Mouse (Mus musculus) fat pad, adult 2 months (tissue): Measurements from ENCODE around the gene Madcam1.
A peak's percentile ranks its signal among the peaks of the same experiment; 100 is the strongest.
"Not testable (repeated sequence)": the region's sequence is repeated elsewhere in the genome, so short reads cannot be mapped to it uniquely, and the experiment has no call there.

ENCODE experiments used
- DNase-seq: peaks from one replicate; pipeline ENCODE4 v3.0.0-alpha.2; 2011; ENCODE audit warnings: low read depth, low spot score; ENCODE audit errors: extremely low read depth

Gene Madcam1

GRCm38 (mm10) chr10:79687513-79687912 lies 23.2 kb downstream of the Madcam1 start:
- DNase-seq: no peak

- DNase-seq: no peak
These were observed 24.4 kb downstream of the Madcam1 start, which contains the start of gene Gzmm for GRCm38 (mm10) chr10:79688720-79689119. Gene Gzmm (plus strand): TSS chr10:79689020.

DNA sequence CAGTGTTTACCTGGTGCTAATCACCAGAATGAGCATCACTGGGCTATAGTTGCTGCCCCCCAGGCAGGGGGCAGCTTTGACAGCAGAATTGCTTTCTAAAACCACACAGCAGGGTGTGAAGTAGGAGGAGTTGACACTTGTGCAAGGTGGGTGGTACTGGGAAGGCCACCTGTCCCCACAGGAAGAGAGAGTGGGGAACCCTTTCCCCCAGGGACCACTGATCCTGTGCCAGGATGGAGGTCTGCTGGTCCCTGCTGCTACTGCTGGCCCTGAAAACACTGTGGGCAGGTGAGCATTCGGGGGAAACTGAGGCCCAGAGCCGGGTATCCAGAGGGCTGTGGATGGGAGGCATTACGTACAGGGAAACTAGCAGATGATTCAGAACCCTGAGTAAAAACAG lies 24.8 kb downstream of the Madcam1 start:
- DNase-seq: no peak

DNA sequence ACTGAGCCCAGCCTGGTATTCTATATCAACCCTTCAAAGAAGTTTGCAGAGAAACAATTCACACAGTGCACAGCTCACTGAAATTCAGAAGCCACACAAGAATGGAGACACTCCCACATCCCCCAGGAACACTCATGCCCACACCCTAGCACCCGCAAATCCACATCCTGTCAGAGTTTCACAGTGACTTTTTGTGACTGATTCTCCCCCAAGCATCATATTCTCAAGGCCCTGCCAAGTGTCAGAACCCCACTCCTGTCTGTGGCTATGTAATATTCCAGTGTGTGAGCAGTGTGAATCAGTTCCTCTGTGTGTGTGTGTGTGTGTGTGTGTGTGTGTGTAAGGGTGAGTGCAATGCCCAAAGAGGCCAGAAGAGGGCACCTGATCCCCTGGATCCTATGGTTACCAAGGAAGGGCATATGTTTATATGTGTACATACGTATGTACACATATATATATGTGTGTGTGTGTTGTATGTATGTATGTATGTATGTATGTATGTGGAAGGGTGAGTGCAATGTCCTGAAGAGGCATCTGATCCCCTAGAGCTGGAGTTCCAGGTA lies 27.7 kb downstream of the Madcam1 start:
- no peak for DNase-seq

DNA sequence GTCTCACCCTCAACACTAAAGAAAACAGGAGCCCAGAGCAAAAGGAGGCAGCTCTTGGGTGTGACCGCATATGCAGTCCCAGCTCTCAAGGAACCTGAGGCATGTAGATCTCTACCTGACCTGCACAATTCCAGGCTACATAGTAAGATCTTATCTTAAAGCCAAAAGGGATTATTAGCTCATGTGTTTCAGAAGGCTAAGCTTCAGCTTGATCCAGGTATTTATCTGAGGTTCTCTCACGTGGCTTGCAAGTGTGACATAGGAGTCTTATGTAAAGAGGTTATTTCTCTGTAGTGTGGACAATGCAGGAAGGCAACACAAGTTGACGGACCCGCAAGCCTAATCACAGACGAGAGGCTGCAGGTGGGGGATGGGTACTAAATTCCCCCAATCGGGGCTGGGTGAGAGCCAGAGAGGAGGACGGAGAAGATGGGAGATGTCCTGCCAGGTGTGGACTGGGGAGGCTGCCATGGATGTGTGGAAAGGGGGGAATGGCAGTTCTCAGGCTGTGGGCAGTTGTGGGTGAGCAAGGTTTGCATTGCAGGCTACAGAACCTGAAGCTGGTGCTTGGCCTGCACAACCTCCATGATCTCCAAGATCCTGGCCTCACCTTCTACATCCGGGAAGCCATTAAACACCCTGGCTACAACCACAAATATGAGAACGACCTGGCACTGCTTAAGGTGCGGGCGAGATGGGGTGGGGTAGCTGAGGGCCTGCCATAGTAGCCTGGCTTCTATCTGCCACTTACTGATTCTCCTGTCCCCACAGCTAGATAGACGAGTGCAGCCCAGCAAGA lies 29.4 kb downstream of the Madcam1 start:
- DNase-seq: no peak

- DNase-seq: no peak
These were observed 30.0 kb downstream of the Madcam1 start for GRCm38 (mm10) chr10:79694379-79694655.

GRCm38 (mm10) chr10:79695231-79696128 lies 31.1 kb downstream of the Madcam1 start:
- no peak for DNase-seq

GRCm38 (mm10) chr10:79696129-79696651 lies 31.8 kb downstream of the Madcam1 start:
- peak; percentile 86 for DNase-seq

- DNase-seq: no peak
These were observed 33.6 kb downstream of the Madcam1 start for GRCm38 (mm10) chr10:79697916-79698315.

DNA sequence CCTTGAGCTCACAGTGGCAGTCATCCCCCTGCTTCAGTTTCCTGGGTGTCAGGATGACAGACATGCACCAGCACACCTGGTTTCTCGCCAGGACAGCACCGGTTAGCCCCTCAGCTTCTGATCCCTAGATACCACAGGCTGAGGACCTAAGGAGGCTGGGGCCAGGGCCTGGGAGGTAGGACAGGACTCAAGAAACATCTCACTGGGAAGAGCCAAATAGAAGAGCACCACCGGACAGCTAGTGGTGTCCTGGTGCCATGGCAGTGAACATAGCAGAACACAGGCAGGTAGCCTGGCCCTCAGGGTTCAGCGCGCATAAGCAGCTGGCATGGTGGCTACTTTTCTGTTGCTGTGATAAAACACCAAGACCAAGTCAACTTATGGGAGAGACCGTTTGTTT lies 34.1 kb downstream of the Madcam1 start:
- no peak for DNase-seq

GRCm38 (mm10) chr10:79700676-79701075 lies 36.3 kb downstream of the Madcam1 start:
- no peak for DNase-seq

DNA sequence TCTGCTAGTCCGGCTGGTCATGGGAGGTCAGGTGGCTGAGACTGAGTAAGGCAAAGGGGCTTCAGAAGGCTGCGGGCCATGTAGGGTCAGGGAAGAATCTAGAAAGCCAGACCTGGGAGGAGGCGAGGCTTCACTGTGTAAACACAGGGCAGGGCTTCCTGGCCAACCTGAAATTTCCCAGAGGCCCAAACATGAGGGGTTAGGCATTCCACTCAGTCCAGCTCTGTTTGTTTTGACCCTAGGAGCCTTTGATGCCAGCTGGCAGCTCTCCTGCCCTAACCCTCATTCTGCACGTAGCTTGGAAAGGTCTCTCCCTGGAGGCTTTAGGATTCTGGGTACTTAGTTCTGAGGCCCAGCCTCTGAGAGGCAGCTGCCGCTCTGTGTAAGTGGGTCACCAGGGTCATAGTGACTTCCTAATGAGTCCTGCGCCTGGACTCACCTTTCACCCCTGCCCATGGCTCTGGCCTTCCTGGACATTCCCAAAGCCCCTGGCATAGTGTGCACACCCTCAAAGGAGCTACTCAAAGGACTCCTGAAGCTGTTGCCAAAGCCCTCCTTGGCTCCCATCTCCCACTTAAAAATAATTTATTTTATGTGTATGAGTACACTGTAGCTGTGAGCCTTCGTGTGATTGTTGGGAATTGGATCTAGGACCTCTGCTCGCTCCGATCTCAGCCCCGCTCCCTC lies 37.2 kb downstream of the Madcam1 start:
- DNase-seq: no peak

GRCm38 (mm10) chr10:79702970-79703369 lies 38.6 kb downstream of the Madcam1 start:
- not testable (repeated sequence) for DNase-seq

DNA sequence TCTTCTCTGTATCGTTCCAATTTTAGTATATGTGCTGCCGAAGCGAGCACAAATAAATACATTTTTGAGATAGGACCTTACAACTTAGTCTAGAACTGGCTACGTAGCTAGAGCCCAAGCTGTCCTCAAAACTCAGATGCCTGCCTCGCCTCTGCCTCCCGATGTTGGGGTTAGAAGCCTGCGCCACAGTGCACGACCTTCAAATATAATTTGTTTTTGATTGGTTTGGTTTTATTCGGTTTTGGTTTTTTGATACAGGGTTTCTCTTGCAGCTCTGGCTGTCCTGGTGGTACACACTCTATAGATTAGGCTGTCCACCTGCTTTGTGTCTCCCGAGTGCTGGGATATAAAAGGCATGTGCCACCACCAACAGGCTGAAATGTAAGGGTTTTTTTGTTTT lies 39.2 kb downstream of the Madcam1 start:
- DNase-seq: no peak

DNA sequence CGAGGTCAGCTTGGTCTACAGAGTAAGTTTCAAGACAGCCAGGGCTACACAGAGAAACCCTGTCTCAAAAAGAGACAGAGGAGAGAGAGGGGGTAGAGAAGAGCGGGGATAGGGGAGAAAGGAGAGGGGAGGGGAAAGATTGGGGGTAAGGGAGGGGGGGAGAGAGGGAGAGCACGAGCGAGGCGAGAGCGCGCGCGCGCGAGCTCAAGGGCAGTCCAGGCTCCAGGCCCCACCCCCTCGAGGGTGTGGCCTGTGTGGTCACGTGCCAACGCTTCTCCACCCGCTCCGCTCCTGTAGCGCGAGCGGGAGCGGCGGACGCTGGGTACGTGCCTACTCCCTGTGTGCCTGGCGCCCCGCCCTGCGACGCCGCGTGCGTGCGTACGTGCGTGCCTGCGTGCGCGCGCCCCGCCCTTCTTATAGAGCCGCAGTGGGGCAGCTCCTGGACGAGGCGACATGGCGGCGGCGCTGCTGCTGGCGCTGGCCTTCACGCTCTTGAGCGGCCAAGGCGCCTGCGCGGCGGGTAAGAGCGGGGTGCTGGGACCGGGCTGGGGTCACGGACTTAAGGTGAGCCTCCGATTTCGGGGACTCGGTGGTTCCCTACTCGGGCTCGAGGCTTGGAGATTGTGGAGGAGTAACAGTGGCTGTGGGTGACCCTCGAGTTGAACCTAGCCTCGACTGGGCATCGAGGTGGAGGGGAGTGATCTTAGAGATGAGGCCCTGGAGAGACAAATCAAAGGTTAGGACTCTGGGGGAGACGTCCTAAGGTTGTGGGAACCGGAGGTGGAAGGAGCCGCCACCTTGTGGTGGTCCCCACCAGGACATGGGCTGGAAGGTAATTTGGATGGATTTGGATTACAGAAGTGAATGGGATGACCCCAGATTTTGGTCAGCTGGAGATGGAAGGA lies 40.0 kb downstream of the Madcam1 start, which contains the start of gene Bsg:
TSS of gene Bsg (plus strand) at position 427 of the 905 bp plus-strand sequence.
- DNase-seq: no peak

DNA sequence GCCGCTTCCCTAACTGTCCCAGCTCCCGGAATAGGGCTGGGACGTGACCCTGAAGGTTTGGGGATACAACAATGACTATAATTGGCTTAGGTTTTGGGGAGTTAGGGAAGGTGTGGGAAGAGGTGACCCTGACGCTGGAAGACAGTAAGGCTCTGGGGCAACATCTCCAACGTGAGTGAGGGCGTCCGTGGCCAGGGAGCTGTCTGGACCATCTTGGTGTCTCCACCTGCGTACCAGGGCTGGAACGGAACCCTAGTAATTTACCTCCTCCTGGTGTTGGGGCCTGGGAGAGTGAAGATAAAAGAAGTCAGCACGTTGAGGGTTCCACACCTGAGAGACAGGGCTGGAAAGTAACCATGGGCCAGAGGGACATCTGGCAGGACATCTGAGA lies 40.6 kb downstream of the Madcam1 start:
- no peak for DNase-seq

- no peak for DNase-seq
These were observed 41.6 kb downstream of the Madcam1 start for GRCm38 (mm10) chr10:79705951-79706350.

GRCm38 (mm10) chr10:79706406-79707094 lies 42.2 kb downstream of the Madcam1 start:
- DNase-seq: no peak

GRCm38 (mm10) chr10:79707162-79707561 lies 42.8 kb downstream of the Madcam1 start:
- DNase-seq: no peak
